In genomic region chr15:97781961-97782748, GRCm38 (mm10) we compare ENCODE assay signal across 8 mouse cellular contexts. TPM values are rescaled to one million over a fixed set of nuclear protein-coding genes. Genes with fewer than 3 reads are reported as not detected.
DNase-seq lines count a peak whose midpoint lies in the region; ATAC-seq lines count a peak whose summit lies in the region.

No protein-coding gene starts in this region.

- ATAC-seq in limb, embryonic 15.5 days (ENCODE audit: insufficient number of reproducible peaks, low FRiP score, low TSS enrichment, low read depth) = no peak

- peak overlapping the region; percentile 18 for H3K4me3 ChIP-seq in limb, embryonic 15.5 days

- H3K27ac ChIP-seq in limb, embryonic 15.5 days = peak overlapping the region; percentile 84

- H3K36me3 ChIP-seq in limb, embryonic 15.5 days = no peaks in the 10 kb centered on the region

- H3K4me2 ChIP-seq in limb, embryonic 15.5 days = peak overlapping the region; percentile 43

- H3K27me3 ChIP-seq in limb, embryonic 15.5 days = no peaks in the 10 kb centered on the region

- peaks cover 65% of the 10 kb centered on the region for H3K4me1 ChIP-seq in limb, embryonic 15.5 days

- no peaks in the 10 kb centered on the region for H3K9me3 ChIP-seq in limb, embryonic 15.5 days

- WGBS in limb, embryonic 15.5 days = 4% methylated on average over 24 of the region's 24 CpGs

- DNase-seq in heart, adult 11 months = peak; percentile 97
- no peak for DNase-seq in heart, adult 8-10 months (ENCODE audit: low spot score)
- DNase-seq in embryo, embryonic 11 days = peak; percentile 74
- peak; percentile 73 for DNase-seq in heart, postnatal 10 days
- DNase-seq in cerebellum, postnatal 36 days = no peak
- no peak for DNase-seq in layer of hippocampus, adult 9-11 months
- DNase-seq in urinary bladder, postnatal 36 days (ENCODE audit: low spot score in 2 of 2) = no peak

- intact Hi-C loops in heart, postnatal 10 days (cut with DNase I) = no loop called here

- no peak overlapping the region for H3K9ac ChIP-seq in limb, embryonic 15.5 days

RNA-seq across cellular contexts. Expression of gene Slc48a1, which starts 3.8 kb away (rescaled TPM):
- 10 to 100 TPM; 63.6 to 76.6 (median 67.9) TPM for total RNA-seq in heart, adult 8-10 months (2022)
- 10 to 100 TPM; 62.0 to 71.0 TPM for total RNA-seq in heart, postnatal 10 days (2021)
- polyA plus RNA-seq in limb, embryonic 15.5 days (2015; fragmentation: Nextera tagmentation; extraction: Ambion mirVana) = 58.7 and 59.0 TPM in 2 replicates

RNA-seq across cellular contexts. Expression of gene Rapgef3, which starts 14.4 kb away (rescaled TPM):
- 10 to 100 TPM; 20.5 to 27.4 (median 23.8) TPM for total RNA-seq in heart, adult 8-10 months (2022)
- total RNA-seq in heart, postnatal 10 days (2021) = 10 to 100 TPM; 29.2 to 30.7 TPM
- 9.8 and 10.7 TPM in 2 replicates for polyA plus RNA-seq in limb, embryonic 15.5 days (2015; fragmentation: Nextera tagmentation; extraction: Ambion mirVana)

RNA-seq across cellular contexts. Expression of gene Endou, which starts 51.0 kb away (rescaled TPM):
- total RNA-seq in heart, adult 8-10 months (2022) = 1 to 10 TPM; 1.3 to 2.3 (median 1.7) TPM
- 1 to 10 TPM; 3.8 to 4.0 TPM for total RNA-seq in heart, postnatal 10 days (2021)
- polyA plus RNA-seq in limb, embryonic 15.5 days (2015; fragmentation: Nextera tagmentation; extraction: Ambion mirVana) = 60.0 and 68.0 TPM in 2 replicates

Comparison
In these comparisons a context has a peak if more than half of its experiments do, and no peak if none do; other contexts are left out.
1. DNase-seq: peak in heart, adult 11 months (single experiment), embryo, embryonic 11 days (single experiment) and heart, postnatal 10 days (2 of 2); none in heart, adult 8-10 months (single experiment), cerebellum, postnatal 36 days (0 of 2), layer of hippocampus, adult 9-11 months (single experiment) and urinary bladder, postnatal 36 days (0 of 2).